Mouse (Mus musculus): Measurements from ENCODE around the gene Lnpep.

Gene Lnpep

DNA sequence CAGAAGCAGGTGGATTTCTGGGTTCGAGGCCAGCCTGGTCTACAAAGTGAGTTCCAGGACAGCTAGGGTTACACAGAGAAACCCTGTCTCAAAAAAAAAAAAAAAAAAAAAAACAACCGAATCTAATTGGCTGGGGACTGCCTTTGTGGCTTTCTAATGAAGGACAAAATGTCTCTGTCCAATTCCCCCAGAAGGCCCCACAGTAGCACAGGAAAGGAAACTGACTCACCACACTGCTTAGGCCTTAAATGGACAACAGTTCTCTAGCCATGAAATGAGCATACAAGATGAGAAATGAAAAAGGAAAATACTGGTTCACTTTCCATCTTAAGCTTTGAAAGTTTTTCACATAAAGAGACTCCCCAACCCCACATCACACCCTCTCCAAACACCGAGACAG is 15.3 kb downstream of the Lnpep start:
- no peak for DNase-seq (ENCODE audit: low read depth, low spot score)

- DNase-seq (ENCODE audit: low read depth, low spot score) = no peak
These were observed 16.3 kb downstream of the Lnpep start for GRCm38 (mm10) chr17:17608416-17608988.

- no peak for DNase-seq (ENCODE audit: low read depth, low spot score)
These were observed 20.3 kb downstream of the Lnpep start for GRCm38 (mm10) chr17:17604554-17604953.

GRCm38 (mm10) chr17:17603609-17604008 is 21.2 kb downstream of the Lnpep start:
- DNase-seq (ENCODE audit: low read depth, low spot score) = no peak

DNA sequence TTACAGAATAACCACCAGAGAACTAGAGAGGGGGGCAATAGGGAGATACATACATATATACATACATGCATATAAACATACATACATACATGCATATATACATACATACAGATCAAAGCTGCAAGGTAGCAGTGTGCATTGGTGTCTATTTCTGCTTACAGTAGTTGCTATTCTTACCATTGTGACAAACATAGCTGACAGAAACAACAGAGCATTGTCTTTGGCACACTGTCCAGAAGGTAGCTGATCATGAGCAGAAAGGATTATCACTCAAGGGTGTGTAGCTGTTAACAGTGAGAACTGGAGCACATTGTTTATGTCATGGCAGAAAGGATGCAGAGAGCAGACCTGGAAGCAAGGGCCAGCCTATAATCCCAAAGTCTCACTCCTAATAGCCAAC is 22.1 kb downstream of the Lnpep start:
- no peak for DNase-seq (ENCODE audit: low read depth, low spot score)

DNA sequence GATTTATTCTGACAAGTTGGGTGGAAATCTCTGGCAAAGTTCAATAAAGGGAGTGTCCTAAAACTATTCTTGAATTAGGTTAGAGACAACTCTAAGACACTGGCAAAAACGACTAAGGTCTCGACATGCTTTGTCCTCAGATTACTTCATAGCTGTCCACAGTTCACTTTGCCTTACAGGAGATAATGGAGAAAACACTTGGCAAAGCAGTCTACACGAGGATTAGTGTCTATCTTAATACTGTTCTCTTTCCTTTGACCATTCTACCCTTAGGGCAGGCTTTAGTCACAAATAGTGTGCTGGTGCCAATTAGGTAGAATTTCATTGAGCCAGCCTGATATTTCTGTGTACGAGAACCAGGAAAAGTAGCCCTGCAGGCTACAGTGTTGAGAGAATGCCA is 22.5 kb downstream of the Lnpep start:
- DNase-seq (ENCODE audit: low read depth, low spot score) = no peak

- DNase-seq (ENCODE audit: low read depth, low spot score) = no peak
These were observed 24.0 kb downstream of the Lnpep start for GRCm38 (mm10) chr17:17600804-17601252.

- no peak for DNase-seq (ENCODE audit: low read depth, low spot score)
These were observed 24.8 kb downstream of the Lnpep start for GRCm38 (mm10) chr17:17600001-17600400.

DNA sequence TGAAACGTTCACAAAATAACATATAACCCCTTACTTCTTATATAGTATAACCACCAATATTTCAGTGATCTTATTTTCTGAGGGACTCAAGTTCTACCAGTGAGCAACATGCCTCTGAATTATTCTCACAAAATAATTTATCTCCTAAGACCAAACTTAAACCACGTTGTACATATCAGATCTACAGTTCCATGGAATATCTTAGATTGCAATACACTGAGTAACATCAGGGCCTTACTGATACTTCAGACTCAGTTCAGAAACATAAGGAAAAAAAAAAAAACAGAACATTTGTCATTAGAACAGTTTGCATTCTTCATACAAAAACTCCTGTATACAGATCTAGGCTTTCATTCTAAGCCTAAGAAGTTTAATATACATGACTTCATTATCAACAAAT is 26.5 kb downstream of the Lnpep start:
- no peak for DNase-seq (ENCODE audit: low read depth, low spot score)

DNA sequence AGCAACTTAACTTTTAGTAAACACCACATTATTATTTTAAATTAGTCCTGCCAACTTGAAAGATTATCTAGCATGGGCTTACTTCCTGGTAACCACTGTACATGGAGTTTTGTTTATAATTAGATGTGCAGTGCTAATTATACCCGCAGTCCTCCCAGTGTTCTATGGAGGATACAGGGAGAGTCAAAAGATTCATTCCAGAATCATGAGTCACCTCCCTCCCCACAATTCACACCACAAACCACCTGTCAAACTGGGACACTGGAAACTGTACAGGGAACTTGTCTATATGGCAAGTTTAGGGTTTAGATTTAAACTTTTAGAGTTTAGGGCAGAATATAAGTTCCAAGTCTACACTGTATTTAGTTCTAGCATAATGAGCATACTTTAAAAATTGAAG is 31.9 kb downstream of the Lnpep start:
- DNase-seq (ENCODE audit: low read depth, low spot score) = no peak

GRCm38 (mm10) chr17:17587333-17588047 is 37.4 kb downstream of the Lnpep start:
- DNase-seq (ENCODE audit: low read depth, low spot score) = no peak

DNA sequence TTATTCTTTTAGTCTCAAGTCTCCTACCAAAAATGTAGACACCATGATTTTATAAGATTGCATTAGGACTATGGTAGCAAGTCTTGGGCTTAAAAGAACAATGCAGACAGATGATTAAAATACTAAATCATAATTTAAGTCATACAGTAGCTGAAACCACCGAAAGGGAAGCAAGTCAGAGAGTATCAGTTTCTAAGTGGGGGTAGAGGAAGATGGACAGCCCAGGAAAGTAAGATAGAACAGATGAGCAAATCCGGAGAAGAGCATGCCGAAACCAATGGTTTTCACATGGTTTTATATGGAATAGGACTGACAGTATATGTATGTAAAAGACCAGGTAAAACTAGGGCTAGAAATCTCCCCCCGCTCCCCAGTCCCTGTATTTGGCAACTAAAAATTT is 39.7 kb downstream of the Lnpep start:
- no peak for DNase-seq (ENCODE audit: low read depth, low spot score)

DNA sequence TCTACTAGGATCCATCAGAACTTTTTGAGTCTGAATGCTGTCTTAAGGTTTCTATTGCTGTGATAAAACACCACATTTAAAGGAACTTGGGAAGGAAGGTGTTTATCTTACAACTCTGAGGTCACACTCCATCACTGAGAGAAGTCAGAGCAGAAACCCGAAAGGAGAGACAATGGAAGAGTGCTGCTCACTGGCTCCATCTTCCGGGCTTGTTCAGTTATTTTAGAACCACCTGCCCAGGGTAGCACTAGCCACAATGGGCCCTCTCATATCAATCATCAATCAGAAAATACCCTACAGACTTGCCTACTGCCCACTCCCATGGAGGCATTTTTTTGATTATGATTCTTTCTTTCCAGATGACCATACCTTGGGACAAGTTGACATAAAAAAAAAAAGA is 41.0 kb downstream of the Lnpep start:
- DNase-seq (ENCODE audit: low read depth, low spot score) = no peak

DNA sequence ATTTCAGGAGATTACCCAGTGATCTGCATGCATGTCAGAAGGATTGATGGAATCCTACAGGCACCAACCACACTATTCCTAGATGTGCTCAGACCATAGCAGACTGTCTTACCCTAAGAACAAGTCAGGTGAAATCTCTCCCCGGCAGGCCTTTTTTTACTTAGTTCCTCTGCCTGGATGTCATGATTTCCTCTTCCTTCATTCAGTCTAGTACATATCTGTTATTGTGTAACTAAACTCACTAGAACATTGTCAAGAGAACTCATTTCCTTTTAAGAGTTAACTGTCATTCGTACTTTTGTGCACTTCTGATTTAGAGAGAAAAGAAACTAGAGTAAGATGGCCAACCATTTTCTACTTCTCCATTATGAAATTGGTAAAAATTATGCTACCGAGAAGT is 43.6 kb downstream of the Lnpep start:
- no peak for DNase-seq (ENCODE audit: low read depth, low spot score)

GRCm38 (mm10) chr17:17576399-17576798 is 48.5 kb downstream of the Lnpep start:
- DNase-seq (ENCODE audit: low read depth, low spot score) = no peak

DNA sequence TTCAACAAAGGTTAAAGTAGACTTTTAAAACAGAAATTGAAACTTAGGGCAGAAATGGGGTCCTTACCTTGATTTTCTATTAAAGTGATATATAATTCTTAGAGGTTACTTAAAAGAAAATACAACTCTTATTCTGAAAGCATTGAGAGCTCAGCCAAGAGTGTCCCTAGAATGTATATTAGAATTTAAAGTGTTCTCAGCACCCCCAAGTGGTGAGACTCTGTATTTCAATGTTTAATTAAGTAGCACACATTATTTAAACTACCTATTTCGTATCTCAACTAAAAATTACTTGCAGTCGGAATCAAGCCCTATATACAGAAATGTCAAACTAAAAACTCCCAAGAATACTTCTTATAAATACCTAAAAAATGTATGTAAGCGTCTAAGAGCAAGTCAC is 57.8 kb downstream of the Lnpep start:
- DNase-seq (ENCODE audit: low read depth, low spot score) = no peak

DNA sequence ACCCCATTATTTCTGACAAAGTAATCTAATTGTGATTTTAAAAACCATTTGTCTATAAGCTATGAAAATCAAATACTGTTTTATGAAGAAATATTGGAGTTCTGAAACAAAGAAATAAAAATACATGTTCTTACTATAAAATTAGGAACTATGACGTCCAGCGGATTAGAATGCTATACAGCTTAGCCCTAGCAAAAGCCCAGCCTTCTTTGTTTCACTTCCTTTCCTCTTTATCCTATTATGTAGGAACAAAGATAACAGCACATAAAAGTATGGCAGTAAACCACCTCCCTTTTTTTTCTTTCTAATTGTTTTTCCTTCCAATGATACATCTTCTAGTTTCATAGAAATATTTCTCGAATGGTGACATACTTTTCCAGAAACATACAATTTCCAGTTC is 75.9 kb downstream of the Lnpep start:
- DNase-seq (ENCODE audit: low read depth, low spot score) = no peak

- no peak for DNase-seq (ENCODE audit: low read depth, low spot score)
These were observed 93.5 kb downstream of the Lnpep start for GRCm38 (mm10) chr17:17531338-17531737.

GRCm38 (mm10) chr17:17516384-17517016 is 108.3 kb downstream of the Lnpep start:
- no peak for DNase-seq (ENCODE audit: low read depth, low spot score)

DNA sequence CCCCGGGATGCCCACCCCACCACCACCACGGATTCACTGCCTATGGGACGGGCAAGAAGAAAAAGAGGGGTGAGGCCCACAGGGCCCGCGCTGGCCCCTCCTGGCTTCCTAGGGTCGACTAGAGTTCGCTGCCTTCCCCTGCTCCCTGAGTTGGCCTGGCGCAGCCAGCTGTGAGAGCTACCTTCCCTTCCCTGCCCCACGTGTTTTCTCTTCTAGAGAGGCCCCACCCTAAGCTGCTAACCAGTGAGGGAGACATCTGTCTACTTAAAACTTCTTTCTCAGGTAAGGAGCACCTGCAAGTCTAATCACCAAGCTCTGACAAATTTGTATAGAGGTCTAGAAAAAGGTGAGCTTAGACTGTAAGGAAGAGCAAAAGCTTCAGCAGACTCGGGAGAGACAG is 118.2 kb downstream of the Lnpep start:
- DNase-seq (ENCODE audit: low read depth, low spot score) = no peak

- no peak for DNase-seq (ENCODE audit: low read depth, low spot score)
These were observed 125.6 kb downstream of the Lnpep start for GRCm38 (mm10) chr17:17499278-17499677.

DNA sequence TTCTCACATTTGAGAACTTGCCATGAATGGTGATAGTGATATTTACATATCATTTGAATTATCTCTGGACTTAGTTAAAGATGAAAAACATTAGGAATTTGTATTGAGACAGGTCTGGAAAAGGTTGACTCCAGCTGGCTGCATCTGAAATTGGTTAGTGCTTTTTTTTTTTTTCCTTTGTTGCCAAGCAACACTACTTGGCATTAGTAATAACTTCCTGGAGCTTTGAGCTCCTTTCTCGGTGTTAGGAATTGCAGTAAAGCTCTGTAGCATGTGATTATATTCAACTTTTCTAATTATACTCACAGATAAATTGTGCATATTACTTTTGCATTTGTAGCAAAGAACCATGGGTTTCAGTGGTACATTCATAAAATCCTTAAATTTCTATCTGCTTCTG is 126.0 kb downstream of the Lnpep start:
- DNase-seq (ENCODE audit: low read depth, low spot score) = no peak

- DNase-seq (ENCODE audit: low read depth, low spot score) = no peak
These were observed 128.1 kb downstream of the Lnpep start for GRCm38 (mm10) chr17:17496730-17497129.

All from c-Kit-negative CD71-positive TER-119-positive erythroid progenitor cells, embryonic 14.5 days (primary cell).